Mouse (Mus musculus) intestine, embryonic 16.5 days (tissue): Measurements from ENCODE around the gene Muc3a. TPM values are rescaled to one million over a fixed set of nuclear protein-coding genes. Genes with fewer than 3 reads are reported as not detected.

Experiments used
- ATAC-seq: fragments of 200-750 bp; cut with Nextera tagmentation; 2 replicates; pipeline ENCODE4 v1.8.0; 2017; ENCODE audit warnings: moderate TSS enrichment, moderate library complexity
- H3K27ac ChIP-seq: fragments of 300-500 bp; sonication (generic); 2 replicates; pipeline ENCODE4 v1.5.1; 2014; ENCODE audit warnings: mild to moderate bottlenecking, low read length
- H3K27me3 ChIP-seq: fragments of 300-500 bp; sonication (generic); replicated peaks from 2 replicates; pipeline ENCODE4 v1.6.1; 2014; ENCODE audit warnings: low read length, control low read depth, mixed read lengths; ENCODE audit not compliant: control insufficient read depth, insufficient read depth
- H3K36me3 ChIP-seq: fragments of 300-500 bp; sonication (generic); 2 replicates; pipeline ENCODE4 v1.6.1; 2014; ENCODE audit warnings: low read length, control low read depth; ENCODE audit not compliant: control insufficient read depth, insufficient read depth
- H3K4me1 ChIP-seq: fragments of 300-500 bp; sonication (generic); 2 replicates; pipeline ENCODE4 v1.6.1; 2014; ENCODE audit warnings: low read length, control low read depth, mixed read lengths; ENCODE audit not compliant: control insufficient read depth, insufficient read depth
- H3K4me2 ChIP-seq: fragments of 300-500 bp; sonication (generic); 2 replicates; pipeline ENCODE4 v1.6.1; 2014; ENCODE audit warnings: low read depth, low read length, control low read depth
- H3K4me3 ChIP-seq: fragments of 300-500 bp; sonication (generic); 2 replicates; pipeline ENCODE4 v1.5.1; 2014; ENCODE audit warnings: mild to moderate bottlenecking, low read length
- H3K9ac ChIP-seq: fragments of 300-500 bp; sonication (generic); 2 replicates; pipeline ENCODE4 v1.6.1; 2014; ENCODE audit warnings: low read depth, low read length
- H3K9me3 ChIP-seq: fragments of 300-500 bp; sonication (generic); 2 replicates; pipeline ENCODE4 v1.6.1; 2016; ENCODE audit warnings: low read length, control low read depth; ENCODE audit not compliant: control insufficient read depth
- WGBS: fragments of 180-500 bp; shearing (Covaris S2); extraction: QIAGEN DNeasy Blood & Tissue Kit; methylation state at CpG from one replicate; pipeline ENCODE4 v1.1.7; 2014; 5-methylcytosine and 5-hydroxymethylcytosine counted together
- polyA plus RNA-seq: library from polyadenylated mRNA; unstranded; fragments of >200 nt; fragmentation: Nextera tagmentation; extraction: Ambion mirVana; gene quantifications from 2 replicates; pipeline ENCODE4 v1.2.1, GENCODE M21; 2015

Muc3a gene
- 25.3 and 31.7 TPM in 2 replicates for polyA plus RNA-seq

GRCm38 (mm10) chr5:137212289-137212688 is at the start of gene Muc3a:
Gene Muc3a, minus strand, starts transcription at chr5:137212389.
- Histone ChIP-seq H3K9me3 (no peaks in the 10 kb centered on the region), H3K4me2 (peak within 1 kb of the TSS; percentile 35), H3K27me3 (no peaks in the 10 kb centered on the region), H3K36me3 (no peaks in the 10 kb centered on the region), H3K27ac (peak within 1 kb of the TSS; percentile 51), H3K4me1 (no peaks in the 10 kb centered on the region), H3K9ac (no peak within 1 kb of the TSS), H3K4me3 (peak within 1 kb of the TSS; percentile 6; the same call in 1 of the 2 replicates)
- ATAC-seq = no peak
- 55% methylated on average over 2 of the region's 2 CpGs for WGBS

GRCm38 (mm10) chr5:137211114-137211829 is 917 bp downstream of the Muc3a start:
- peak; percentile 95 for ATAC-seq
- H3K4me3 ChIP-seq = peak overlapping the region; percentile 6; the same call in 1 of the 2 replicates
- H3K4me1 ChIP-seq = no peaks in the 10 kb centered on the region
- H3K27me3 ChIP-seq = no peaks in the 10 kb centered on the region
- no peaks in the 10 kb centered on the region for H3K9me3 ChIP-seq
- 10% methylated on average over 17 of the region's 17 CpGs for WGBS
- no peak overlapping the region for H3K9ac ChIP-seq
- H3K27ac ChIP-seq = peak overlapping the region; percentile 68
- no peaks in the 10 kb centered on the region for H3K36me3 ChIP-seq
- peak overlapping the region; percentile 20; the same call in 1 of the 2 replicates for H3K4me2 ChIP-seq

GRCm38 (mm10) chr5:137210689-137211088 is 1.5 kb downstream of the Muc3a start:
- Histone ChIP-seq H3K4me2 (peak overlapping the region; percentile 25; the same call in 1 of the 2 replicates), H3K36me3 (no peaks in the 10 kb centered on the region), H3K9me3 (no peaks in the 10 kb centered on the region), H3K4me1 (no peaks in the 10 kb centered on the region), H3K4me3 (peak overlapping the region; percentile 9), H3K27me3 (no peaks in the 10 kb centered on the region), H3K27ac (peak overlapping the region; percentile 68), H3K9ac (no peak overlapping the region)
- 58% methylated on average over 8 of the region's 8 CpGs for WGBS
- peak; percentile 83 for ATAC-seq

DNA sequence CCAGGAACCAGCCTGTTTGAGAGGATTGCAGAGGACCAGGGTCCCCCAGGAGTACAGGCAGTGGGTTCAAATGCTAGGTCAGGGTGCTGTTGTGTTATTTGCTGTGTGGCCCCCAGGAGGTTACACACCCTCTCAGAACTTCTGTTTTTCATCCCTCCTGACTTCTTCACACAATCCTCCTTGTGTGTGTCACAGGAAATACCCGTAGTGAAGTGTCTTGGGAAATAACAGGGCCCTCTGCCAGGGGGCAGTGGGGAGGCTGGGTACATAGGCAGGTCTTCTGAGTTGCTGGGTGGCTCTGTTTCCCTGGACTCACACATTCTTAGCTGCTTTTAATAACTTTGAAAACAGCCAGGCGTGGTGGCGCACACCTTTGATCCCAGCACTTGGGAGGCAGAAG is 6.9 kb downstream of the Muc3a start:
- ATAC-seq = no peak
- Histone ChIP-seq H3K4me1 (no peaks in the 10 kb centered on the region), H3K36me3 (no peaks in the 10 kb centered on the region), H3K27me3 (no peaks in the 10 kb centered on the region), H3K4me3 (no peak overlapping the region), H3K4me2 (no peak overlapping the region), H3K9me3 (no peaks in the 10 kb centered on the region), H3K9ac (no peak overlapping the region), H3K27ac (no peak overlapping the region)
- whole genome bisulfite sequencing = 84% methylated on average over 3 of the region's 3 CpGs

GRCm38 (mm10) chr5:137194488-137195120 is 17.6 kb downstream of the Muc3a start:
- WGBS = 63% methylated on average over 8 of the region's 8 CpGs
- ATAC-seq = peak; percentile 74
- Histone ChIP-seq H3K27me3 (no peaks in the 10 kb centered on the region), H3K36me3 (no peaks in the 10 kb centered on the region), H3K4me1 (peaks cover 3% of the 10 kb centered on the region; the same call in 1 of the 2 replicates), H3K4me3 (no peak overlapping the region), H3K9me3 (no peaks in the 10 kb centered on the region), H3K4me2 (no peak overlapping the region), H3K27ac (peak overlapping the region; percentile 80), H3K9ac (no peak overlapping the region)

GRCm38 (mm10) chr5:137193279-137193952 is 18.8 kb downstream of the Muc3a start:
- Histone ChIP-seq H3K36me3 (no peaks in the 10 kb centered on the region), H3K4me2 (no peak overlapping the region), H3K27me3 (no peaks in the 10 kb centered on the region), H3K4me3 (no peak overlapping the region), H3K9ac (no peak overlapping the region), H3K9me3 (no peaks in the 10 kb centered on the region), H3K27ac (peak overlapping the region; percentile 80), H3K4me1 (peaks cover 3% of the 10 kb centered on the region; the same call in 1 of the 2 replicates)
- ATAC-seq = peak; percentile 93
- WGBS = 39% methylated on average over 8 of the region's 8 CpGs

DNA sequence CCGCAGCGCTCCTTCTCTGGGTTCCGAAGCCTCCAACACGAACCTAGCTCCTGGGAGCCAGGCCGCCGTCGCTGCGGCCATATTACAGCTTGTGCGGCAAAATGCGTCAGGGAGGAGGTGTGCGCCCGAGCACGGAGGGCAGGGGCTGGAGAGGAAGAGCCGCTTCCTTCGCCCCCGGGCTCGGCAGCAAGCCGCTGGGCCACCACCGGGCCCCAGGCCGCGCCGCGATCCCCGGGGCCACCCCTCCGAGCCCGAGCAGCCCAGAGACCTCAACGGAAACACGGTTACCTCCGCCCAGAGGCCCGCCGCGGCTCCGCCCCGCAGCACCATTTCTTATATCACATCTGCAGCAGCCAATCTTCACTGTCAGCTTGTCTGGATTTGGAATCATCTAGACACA is 22.9 kb downstream of the Muc3a start:
- no peak for ATAC-seq
- Histone ChIP-seq H3K9me3 (no peaks in the 10 kb centered on the region), H3K4me3 (peak overlapping the region; percentile 60), H3K27ac (no peak overlapping the region), H3K9ac (peak overlapping the region; percentile 82), H3K4me2 (peak overlapping the region; percentile 79), H3K4me1 (no peaks in the 10 kb centered on the region; the same call in 1 of the 2 replicates), H3K36me3 (no peaks in the 10 kb centered on the region), H3K27me3 (no peaks in the 10 kb centered on the region)
- WGBS = 1% methylated on average over 34 of the region's 34 CpGs

- no peak for ATAC-seq
- Histone ChIP-seq H3K9me3 (no peaks in the 10 kb centered on the region), H3K27me3 (no peaks in the 10 kb centered on the region), H3K9ac (no peak overlapping the region), H3K36me3 (no peaks in the 10 kb centered on the region), H3K4me2 (no peak overlapping the region), H3K4me1 (no peaks in the 10 kb centered on the region; the same call in 1 of the 2 replicates), H3K27ac (no peak overlapping the region), H3K4me3 (no peak overlapping the region)
- WGBS = 84% methylated on average over 8 of the region's 8 CpGs
These were observed 26.8 kb downstream of the Muc3a start for GRCm38 (mm10) chr5:137185362-137185761.

DNA sequence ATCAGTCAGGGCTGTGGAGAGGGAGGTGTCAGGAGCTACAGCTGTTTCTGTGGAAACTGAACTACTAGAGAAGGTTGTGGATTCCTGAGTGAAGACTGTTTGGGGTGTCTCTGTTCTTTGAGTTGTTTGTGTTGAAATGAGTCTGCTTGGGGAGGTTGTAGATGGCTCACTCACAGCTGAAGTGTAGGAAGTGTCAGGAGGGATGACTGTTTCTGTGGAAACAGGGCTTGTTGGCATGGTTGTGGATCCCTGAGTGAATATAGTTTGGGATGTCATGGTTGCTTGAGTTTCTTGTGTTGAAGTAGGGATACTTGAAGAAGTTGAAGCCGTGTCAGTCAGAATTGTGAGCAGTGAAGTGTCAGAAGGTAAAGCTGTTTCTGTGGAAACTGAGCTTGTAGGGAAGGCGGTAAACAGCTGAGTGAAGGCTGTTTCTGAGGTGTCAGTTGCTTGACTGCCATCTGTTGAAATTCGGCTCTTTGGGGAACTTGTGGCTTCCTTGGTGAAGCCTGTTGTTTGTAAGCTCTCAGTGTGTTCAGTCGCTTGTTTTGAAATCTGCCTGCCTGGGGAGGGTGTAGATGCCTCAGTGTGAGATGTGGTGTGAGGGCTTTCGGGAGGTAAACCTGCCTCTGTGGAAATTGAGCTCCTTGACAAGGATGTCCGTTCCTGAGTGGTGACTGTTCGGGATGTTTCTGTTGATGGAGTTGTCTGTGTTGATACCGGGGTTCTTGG is 32.4 kb downstream of the Muc3a start:
- Histone ChIP-seq H3K9ac (no peak overlapping the region), H3K9me3 (no peaks in the 10 kb centered on the region), H3K36me3 (no peaks in the 10 kb centered on the region), H3K4me2 (no peak overlapping the region), H3K4me3 (no peak overlapping the region), H3K4me1 (no peaks in the 10 kb centered on the region), H3K27me3 (no peaks in the 10 kb centered on the region), H3K27ac (no peak overlapping the region)
- 76% methylated on average over 8 of the region's 8 CpGs for WGBS
- no peak for ATAC-seq
